Mouse (Mus musculus) liver, embryonic 16.5 days (tissue): ENCODE data around the gene Fam13a. TPM values are rescaled to one million over a fixed set of nuclear protein-coding genes. Genes with fewer than 3 reads are reported as not detected.

ENCODE experiments used
- ATAC-seq: fragments of 200-750 bp; cut with Nextera tagmentation; 2 replicates; pipeline ENCODE4 v1.8.0; 2017; ENCODE audit warnings: low read depth, mild to moderate bottlenecking, moderate number of reproducible peaks, moderate library complexity
- H3K27ac ChIP-seq: fragments of 300-500 bp; sonication (generic); 2 replicates; pipeline ENCODE4 v1.5.1; 2014; ENCODE audit warnings: mild to moderate bottlenecking, low read length
- H3K27me3 ChIP-seq: fragments of 300-500 bp; sonication (generic); 2 replicates; pipeline ENCODE4 v1.6.1; 2014; ENCODE audit warnings: low read depth, low read length, mixed read lengths; ENCODE audit not compliant: control insufficient read depth, insufficient read depth
- H3K36me3 ChIP-seq: fragments of 300-500 bp; sonication (generic); 2 replicates; pipeline ENCODE4 v1.6.1; 2014; ENCODE audit warnings: mild to moderate bottlenecking; ENCODE audit not compliant: control insufficient read depth, insufficient read depth
- H3K4me1 ChIP-seq: fragments of 300-500 bp; sonication (generic); 2 replicates; pipeline ENCODE4 v1.6.1; 2014; ENCODE audit warnings: low read depth, low read length, mixed read lengths; ENCODE audit not compliant: control insufficient read depth
- H3K4me2 ChIP-seq: fragments of 300-500 bp; sonication (generic); 2 replicates; pipeline ENCODE4 v1.6.1; 2014; ENCODE audit warnings: low read depth, low read length, mixed read lengths
- H3K4me3 ChIP-seq: fragments of 300-500 bp; sonication (generic); 2 replicates; pipeline ENCODE4 v1.5.1; 2014; ENCODE audit warnings: low read depth, mild to moderate bottlenecking, low read length
- H3K9ac ChIP-seq: fragments of 300-500 bp; sonication (generic); 2 replicates; pipeline ENCODE4 v1.6.1; 2014; ENCODE audit warnings: low read depth, low read length
- H3K9me3 ChIP-seq: fragments of 300-500 bp; sonication (generic); replicated peaks from 2 replicates; pipeline ENCODE4 v1.6.1; 2016; ENCODE audit warnings: low read length; ENCODE audit not compliant: control insufficient read depth
- WGBS: fragments of 180-500 bp; shearing (Covaris S2); extraction: QIAGEN DNeasy Blood & Tissue Kit; methylation state at CpG from one replicate; pipeline ENCODE4 v1.1.7; 2014; ENCODE audit not compliant: insufficient replicate concordance; 5-methylcytosine and 5-hydroxymethylcytosine counted together
- polyA plus RNA-seq: library from polyadenylated mRNA; unstranded; fragments of >200 nt; fragmentation: Nextera tagmentation; extraction: Ambion mirVana; gene quantifications from 2 replicates; pipeline ENCODE4 v1.2.1, GENCODE M21; 2015

Fam13a gene
- polyA plus RNA-seq, 1 experiment from 2014 or later: 4.8 TPM

GRCm38 (mm10) chr6:58960523-58960922 is 63.8 kb downstream of the Fam13a start:
- WGBS: 64% methylated on average over 2 of the region's 2 CpGs
- Histone ChIP-seq H3K9ac (no peak overlapping the region), H3K36me3 (no peaks in the 10 kb centered on the region), H3K27me3 (no peaks in the 10 kb centered on the region), H3K4me1 (no peaks in the 10 kb centered on the region; the same call in 1 of the 2 replicates), H3K4me3 (no peak overlapping the region), H3K9me3 (no peaks in the 10 kb centered on the region), H3K4me2 (no peak overlapping the region), H3K27ac (no peak overlapping the region)
- no peak for ATAC-seq

- no peak overlapping the region for H3K4me3 ChIP-seq
- H3K27ac ChIP-seq: no peak overlapping the region
- no peaks in the 10 kb centered on the region; the same call in 1 of the 2 replicates for H3K36me3 ChIP-seq
- H3K4me2 ChIP-seq: no peak overlapping the region
- H3K27me3 ChIP-seq: no peaks in the 10 kb centered on the region
- H3K9ac ChIP-seq: no peak overlapping the region
- no peak; the same call in 1 of the 2 replicates for ATAC-seq
- H3K9me3 ChIP-seq: no peaks in the 10 kb centered on the region
- WGBS: 31% methylated on average over 2 of the region's 2 CpGs
- H3K4me1 ChIP-seq: no peaks in the 10 kb centered on the region
Observed at GRCm38 (mm10) chr6:58951128-58951992, 73.0 kb downstream of the Fam13a start.

GRCm38 (mm10) chr6:58950410-58950809 is 73.9 kb downstream of the Fam13a start:
- WGBS: 73% methylated on average over 1 of the region's 1 CpGs
- Histone ChIP-seq H3K27me3 (no peaks in the 10 kb centered on the region), H3K9me3 (no peaks in the 10 kb centered on the region), H3K9ac (no peak overlapping the region), H3K27ac (no peak overlapping the region), H3K36me3 (no peaks in the 10 kb centered on the region; the same call in 1 of the 2 replicates), H3K4me2 (no peak overlapping the region), H3K4me1 (no peaks in the 10 kb centered on the region), H3K4me3 (no peak overlapping the region)
- no peak for ATAC-seq

- no peak for ATAC-seq
Observed at GRCm38 (mm10) chr6:58946840-58947239, 77.5 kb downstream of the Fam13a start.

GRCm38 (mm10) chr6:58946246-58946645 is 78.1 kb downstream of the Fam13a start:
- 40% methylated on average over 2 of the region's 2 CpGs for WGBS
- Histone ChIP-seq H3K4me2 (no peak overlapping the region), H3K36me3 (no peaks in the 10 kb centered on the region; the same call in 1 of the 2 replicates), H3K4me1 (no peaks in the 10 kb centered on the region), H3K27me3 (no peaks in the 10 kb centered on the region), H3K9ac (no peak overlapping the region), H3K4me3 (no peak overlapping the region), H3K9me3 (no peaks in the 10 kb centered on the region), H3K27ac (no peak overlapping the region)
- no peak for ATAC-seq

More at GRCm38 (mm10) chr6:58946840-58947239, 77.5 kb downstream of the Fam13a start:
- 53% methylated on average over 4 of the region's 4 CpGs for WGBS
- Histone ChIP-seq H3K4me3 (no peak overlapping the region), H3K9ac (no peak overlapping the region), H3K27me3 (no peaks in the 10 kb centered on the region), H3K36me3 (no peaks in the 10 kb centered on the region; the same call in 1 of the 2 replicates), H3K9me3 (no peaks in the 10 kb centered on the region), H3K4me1 (no peaks in the 10 kb centered on the region), H3K27ac (no peak overlapping the region), H3K4me2 (no peak overlapping the region)

- Histone ChIP-seq H3K4me2 (no peak overlapping the region), H3K27ac (no peak overlapping the region), H3K4me3 (no peak overlapping the region), H3K9me3 (no peaks in the 10 kb centered on the region), H3K27me3 (no peaks in the 10 kb centered on the region), H3K9ac (no peak overlapping the region), H3K4me1 (no peaks in the 10 kb centered on the region), H3K36me3 (no peaks in the 10 kb centered on the region)
- 36% methylated on average over 3 of the region's 3 CpGs for WGBS
- no peak for ATAC-seq
Observed at GRCm38 (mm10) chr6:58943958-58944357, 80.4 kb downstream of the Fam13a start.

- H3K9me3 ChIP-seq: no peaks in the 10 kb centered on the region
- no peaks in the 10 kb centered on the region for H3K27me3 ChIP-seq
- H3K4me2 ChIP-seq: no peak overlapping the region
- no peak for ATAC-seq
- no peaks in the 10 kb centered on the region for H3K4me1 ChIP-seq
- H3K9ac ChIP-seq: no peak overlapping the region
- no peak overlapping the region for H3K4me3 ChIP-seq
- H3K27ac ChIP-seq: no peak overlapping the region
- no peaks in the 10 kb centered on the region for H3K36me3 ChIP-seq
- 66% methylated on average over 2 of the region's 2 CpGs for WGBS
Observed at GRCm38 (mm10) chr6:58942276-58942675, 82.1 kb downstream of the Fam13a start.

GRCm38 (mm10) chr6:58937726-58938125 is 86.6 kb downstream of the Fam13a start:
- Histone ChIP-seq H3K27me3 (no peaks in the 10 kb centered on the region), H3K9me3 (no peaks in the 10 kb centered on the region), H3K4me2 (no peak overlapping the region), H3K4me1 (no peaks in the 10 kb centered on the region), H3K36me3 (no peaks in the 10 kb centered on the region), H3K4me3 (no peak overlapping the region), H3K27ac (no peak overlapping the region), H3K9ac (no peak overlapping the region)
- no peak for ATAC-seq

- Histone ChIP-seq H3K9ac (no peak overlapping the region), H3K4me3 (no peak overlapping the region), H3K27ac (no peak overlapping the region), H3K27me3 (no peaks in the 10 kb centered on the region), H3K36me3 (no peaks in the 10 kb centered on the region), H3K4me2 (no peak overlapping the region), H3K9me3 (no peaks in the 10 kb centered on the region), H3K4me1 (no peaks in the 10 kb centered on the region)
- 69% methylated on average over 4 of the region's 4 CpGs for WGBS
- no peak for ATAC-seq
Observed at GRCm38 (mm10) chr6:58934144-58934543, 90.2 kb downstream of the Fam13a start.
